11 mouse cellular contexts compared by ENCODE assay signal in the genomic region with DNA sequence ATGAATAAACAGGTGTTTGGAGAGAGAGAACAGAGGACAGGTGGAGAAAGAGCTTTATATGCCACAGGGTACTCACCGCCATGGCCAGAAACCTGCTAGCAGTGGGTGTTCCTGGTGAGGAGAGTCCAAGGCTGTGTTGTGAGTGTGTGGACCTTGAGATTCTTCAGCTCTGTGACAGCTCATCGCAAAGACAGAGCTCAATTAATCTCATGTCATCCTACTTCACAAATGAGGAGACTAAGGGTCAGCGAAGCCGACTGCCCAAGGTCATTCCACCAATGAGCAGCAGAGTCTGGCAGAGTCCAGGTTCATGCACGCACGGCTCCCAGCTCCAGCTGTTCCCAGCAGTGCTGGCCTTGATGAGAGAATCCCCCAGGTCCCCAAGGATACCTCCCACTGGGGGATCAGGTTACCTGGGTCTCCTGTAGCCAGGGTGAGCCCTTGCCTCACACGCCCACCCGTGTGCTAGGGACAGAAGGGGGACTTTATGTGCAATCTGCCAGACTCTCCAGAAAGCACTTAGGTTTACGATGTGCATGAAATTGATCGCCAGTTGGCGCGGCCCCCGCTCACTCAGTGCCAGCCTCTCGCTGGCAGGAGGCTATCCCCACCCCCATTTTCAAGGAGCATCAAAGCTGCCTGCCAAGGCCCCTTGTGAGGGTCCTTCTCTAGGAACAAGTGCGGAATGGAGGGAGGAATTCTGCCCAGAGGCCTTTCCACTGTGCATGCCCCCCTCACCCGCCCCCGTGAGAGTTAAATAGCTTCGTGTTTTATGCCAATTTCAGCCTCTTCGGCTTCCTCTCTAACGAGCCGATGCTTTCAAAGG. TPM values are rescaled to one million over a fixed set of nuclear protein-coding genes. Genes with fewer than 3 reads are reported as not detected.
DNase-seq lines count a peak whose midpoint lies in the region; ATAC-seq and TF ChIP-seq lines count a peak whose summit lies in the region.
"Had no signal": no experiment of that assay in that cellular context is flagged by ENCODE, and none has a peak within 500 bp of the region (broad histone marks: within the 10 kb centered on the region; RNA-seq: fewer than 3 reads in every experiment).

No protein-coding gene starts in this region.

- no peak for TF ChIP-seq POLR2A in heart, adult 2 months (IDR thresholded peaks at IDR 0.05; ENCODE audit: insufficient read depth, low read depth, low read length)

- WGBS in hindbrain, postnatal 0 days = 21% methylated on average over 21 of the region's 21 CpGs
- 15% methylated on average over 21 of the region's 21 CpGs for WGBS in neural tube, embryonic 14.5 days
- WGBS in heart, adult 2 months = 60% methylated on average over 21 of the region's 21 CpGs

- H3K79me2 ChIP-seq in heart, adult 2 months (replicated peaks; ENCODE audit: control insufficient read depth, insufficient read depth, low read length) = no peaks in the 10 kb centered on the region

- H3K27me3 ChIP-seq in hindbrain, postnatal 0 days (ENCODE audit: insufficient read depth, low read length) = no peaks in the 10 kb centered on the region; the same call in 1 of the 2 replicates
- H3K27me3 ChIP-seq in neural tube, embryonic 14.5 days (ENCODE audit: control insufficient read depth, insufficient read depth, low read length) = 0 out of 2 replicates have a peak, but pooled peaks cover 4% of the 10 kb centered on the region
- H3K27me3 ChIP-seq in heart, adult 2 months (ENCODE audit: control insufficient read depth, insufficient read depth, low read length) = no peaks in the 10 kb centered on the region; the same call in 1 of the 2 replicates

- no peaks in the 10 kb centered on the region for H3K36me3 ChIP-seq in hindbrain, postnatal 0 days (ENCODE audit: insufficient read depth, low read length)
- no peaks in the 10 kb centered on the region for H3K36me3 ChIP-seq in neural tube, embryonic 14.5 days (ENCODE audit: control insufficient read depth, insufficient read depth, low read length)
- no peaks in the 10 kb centered on the region for H3K36me3 ChIP-seq in heart, adult 2 months (ENCODE audit: control insufficient read depth, insufficient read depth, low read length)

- DNase-seq in adrenal gland, adult (ENCODE audit: inconsistent age in 2 of 2, low spot score in 1 of 2) = peak; percentile 75 to 85
- DNase-seq in adrenal gland, postnatal 4 days (ENCODE audit: low spot score in 2 of 2) = no peak
- DNase-seq in left cerebral cortex, postnatal 14 days (ENCODE audit: low spot score in 2 of 2) = peak; percentile 72 to 74
- no peak for DNase-seq in left cerebral cortex, adult 11 months (ENCODE audit: low spot score)
- DNase-seq in hindbrain, postnatal 0 days (ENCODE audit: low spot score) = peak; percentile 78
- DNase-seq in heart, adult 2 months = no peak
- DNase-seq in c-Kit-positive CD71-positive TER-119-positive erythroid progenitor cells, embryonic 14.5 days (ENCODE audit: low spot score) = no peak
- DNase-seq: gastrocnemius, postnatal 25 days; kidney, adult 8-10 months had no signal

- H3K4me1 ChIP-seq in hindbrain, postnatal 0 days (ENCODE audit: insufficient read depth, low read length) = peaks cover 28% of the 10 kb centered on the region
- H3K4me1 ChIP-seq in neural tube, embryonic 14.5 days (ENCODE audit: control insufficient read depth, insufficient read depth, low read length) = peaks cover 44% of the 10 kb centered on the region
- no peaks in the 10 kb centered on the region for H3K4me1 ChIP-seq in heart, adult 2 months (ENCODE audit: control insufficient read depth, insufficient read depth, low read length)

- H3K4me2 ChIP-seq in hindbrain, postnatal 0 days (ENCODE audit: low read depth, low read length) = peak overlapping the region; percentile 38
- peak overlapping the region; percentile 15; the same call in 1 of the 2 replicates for H3K4me2 ChIP-seq in neural tube, embryonic 14.5 days (ENCODE audit: low read depth, low read length)

- intact Hi-C loops in left cerebral cortex, postnatal 14 days (cut with DNase I) = no loop called here
- intact Hi-C loops in heart, adult 2 months (cut with DNase I) = no loop called here

- no peak for TF ChIP-seq CTCF in hindbrain, postnatal 0 days (IDR thresholded peaks at IDR 0.05; ENCODE audit: low read depth)
- no peak for TF ChIP-seq CTCF in heart, adult 2 months (IDR thresholded peaks at IDR 0.05)

- H3K4me3 ChIP-seq in hindbrain, postnatal 0 days (ENCODE audit: low read length) = no peak overlapping the region
- H3K4me3 ChIP-seq in neural tube, embryonic 14.5 days (ENCODE audit: low read depth, low read length) = no peak overlapping the region
- H3K4me3 ChIP-seq in heart, adult 2 months = no peak overlapping the region

- no peaks in the 10 kb centered on the region for H3K9me3 ChIP-seq in hindbrain, postnatal 0 days (ENCODE audit: low read length)
- H3K9me3 ChIP-seq in neural tube, embryonic 14.5 days (ENCODE audit: control insufficient read depth, low read length) = no peaks in the 10 kb centered on the region

- TF ChIP-seq EP300 in heart, adult 2 months (IDR thresholded peaks at IDR 0.05; ENCODE audit: insufficient read depth, low read depth, low read length) = no peak

- ATAC-seq in hindbrain, postnatal 0 days = peak; percentile 36
- ATAC-seq in neural tube, embryonic 14.5 days (ENCODE audit: low read depth) = peak; percentile 68

- no peak overlapping the region for H3K9ac ChIP-seq in hindbrain, postnatal 0 days (replicated peaks; ENCODE audit: low read length)
- H3K9ac ChIP-seq in neural tube, embryonic 14.5 days (replicated peaks; ENCODE audit: low read depth, low read length) = no peak overlapping the region
- H3K9ac ChIP-seq in heart, adult 2 months (ENCODE audit: low read depth, low read length) = no peak overlapping the region

- H3K27ac ChIP-seq in hindbrain, postnatal 0 days = no peak overlapping the region; the same call in 1 of the 2 replicates
- 0 out of 2 replicates have a peak overlapping the region, but pooled peaks have one; percentile 12 for H3K27ac ChIP-seq in neural tube, embryonic 14.5 days (ENCODE audit: low read depth, low read length)
- no peak overlapping the region for H3K27ac ChIP-seq in heart, adult 2 months
- H3K27ac ChIP-seq: macrophage had no signal

RNA-seq across cellular contexts. Expression of a gene that starts 27.6 kb away (rescaled TPM):
- total RNA-seq in adrenal gland, postnatal 4 days (2021) = 1 to 10 TPM; 4.4 to 4.5 TPM
- total RNA-seq in left cerebral cortex, postnatal 14 days (2021) = 10 to 100 TPM; 14.7 to 22.4 TPM
- 23.8 and 25.1 TPM in 2 replicates for total RNA-seq in hindbrain, postnatal 0 days (2014; rRNA removed)
- 1.2 and 1.3 TPM in 2 replicates for polyA plus RNA-seq in hindbrain, postnatal 0 days (2015; fragmentation: Nextera tagmentation; extraction: Ambion mirVana)
- 0.85 and 1.1 TPM in 2 replicates for polyA plus RNA-seq in neural tube, embryonic 14.5 days (2014; fragmentation: Nextera tagmentation; extraction: Ambion mirVana)
- 1 to 10 TPM; 3.3 to 5.4 TPM for total RNA-seq in heart, adult 2 months (2021)
- polyA plus RNA-seq in heart, adult 2 months (2012; rRNA removed) = 5.5 TPM in 2 replicates
- polyA plus RNA-seq: macrophage had no signal

Comparison
In these comparisons a context has a peak if more than half of its experiments do, and no peak if none do; other contexts are left out.
1. DNase-seq: peak in adrenal gland, adult (2 of 2), left cerebral cortex, postnatal 14 days (2 of 2) and hindbrain, postnatal 0 days (single experiment); none in adrenal gland, postnatal 4 days (0 of 2), left cerebral cortex, adult 11 months (single experiment), heart, adult 2 months (0 of 2) and c-Kit-positive CD71-positive TER-119-positive erythroid progenitor cells, embryonic 14.5 days (single experiment).